Mouse (Mus musculus) WW6 (cell line): ENCODE measurements at regions not wholly inside any gene's neighbourhood (a gene's known extent, or its start where the extent isn't known, plus 50 kb on each side); places are given as distances from the start of the nearest gene placed in this dataset.

Experiments used
- DNase-seq: peaks from one replicate; pipeline ENCODE4 v3.0.0-alpha.2; 2013; ENCODE audit warnings: low read depth, low spot score

GRCm38 (mm10) chr10:117461791-117462516 lies 82.1 kb upstream of the Cpsf6 start:
- no peak for DNase-seq

- DNase-seq: no peak
These were observed 81.4 kb upstream of the Cpsf6 start for GRCm38 (mm10) chr10:117461261-117461660.

DNA sequence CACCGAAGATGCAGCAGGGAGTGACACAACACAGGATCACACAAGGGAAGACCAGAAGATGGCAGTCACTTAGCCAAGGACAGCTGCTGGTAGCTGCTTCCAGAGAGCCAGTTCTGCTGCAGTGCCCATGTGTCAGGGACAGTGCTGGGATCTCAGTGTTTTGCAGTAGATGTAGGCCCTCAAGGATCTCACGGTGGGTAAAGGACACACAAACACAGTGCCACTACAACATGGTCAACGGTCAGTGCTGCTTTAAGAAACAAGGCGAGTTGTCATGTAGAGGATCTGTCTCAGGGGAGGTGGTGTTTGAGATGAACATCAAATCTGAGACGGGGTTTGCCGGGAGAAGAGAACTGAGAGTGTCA lies 80.5 kb upstream of the Cpsf6 start:
- no peak for DNase-seq

DNA sequence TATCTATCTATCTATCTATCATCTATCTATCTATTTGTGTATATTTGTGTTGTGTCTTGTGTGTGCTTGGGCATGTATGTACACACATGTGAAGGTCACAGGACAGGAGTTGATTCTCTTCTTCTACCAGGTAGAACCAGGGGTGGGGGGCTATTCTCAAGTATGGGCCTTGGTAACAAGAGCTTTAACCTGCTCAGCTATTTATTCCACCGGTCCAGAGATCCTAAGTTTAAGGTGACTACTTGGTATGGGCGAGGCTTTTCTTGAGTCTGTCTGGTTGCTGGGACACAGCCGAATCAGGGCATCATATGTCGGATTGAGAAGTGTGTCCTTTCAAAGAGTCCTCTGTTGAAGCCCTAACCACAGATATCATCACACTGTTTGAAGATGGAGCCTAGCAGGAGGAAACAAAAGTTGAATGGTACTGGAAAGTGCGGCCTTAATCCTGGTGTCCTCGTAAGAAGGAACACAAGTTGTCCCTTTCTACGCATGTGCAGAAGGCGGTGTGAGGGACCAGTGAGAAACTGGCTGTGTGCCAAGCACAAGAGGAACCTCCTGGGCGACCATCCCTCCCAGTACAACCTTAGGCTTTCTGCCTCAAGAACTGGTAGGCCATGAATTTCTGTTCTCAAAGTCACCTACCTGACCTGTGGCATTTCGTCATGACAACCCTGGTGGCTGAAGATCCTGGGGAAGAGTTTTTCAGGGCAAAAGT lies 80.0 kb upstream of the Cpsf6 start:
- no peak for DNase-seq

- DNase-seq: no peak
These were observed 79.2 kb upstream of the Cpsf6 start for GRCm38 (mm10) chr10:117459041-117459475.

DNA sequence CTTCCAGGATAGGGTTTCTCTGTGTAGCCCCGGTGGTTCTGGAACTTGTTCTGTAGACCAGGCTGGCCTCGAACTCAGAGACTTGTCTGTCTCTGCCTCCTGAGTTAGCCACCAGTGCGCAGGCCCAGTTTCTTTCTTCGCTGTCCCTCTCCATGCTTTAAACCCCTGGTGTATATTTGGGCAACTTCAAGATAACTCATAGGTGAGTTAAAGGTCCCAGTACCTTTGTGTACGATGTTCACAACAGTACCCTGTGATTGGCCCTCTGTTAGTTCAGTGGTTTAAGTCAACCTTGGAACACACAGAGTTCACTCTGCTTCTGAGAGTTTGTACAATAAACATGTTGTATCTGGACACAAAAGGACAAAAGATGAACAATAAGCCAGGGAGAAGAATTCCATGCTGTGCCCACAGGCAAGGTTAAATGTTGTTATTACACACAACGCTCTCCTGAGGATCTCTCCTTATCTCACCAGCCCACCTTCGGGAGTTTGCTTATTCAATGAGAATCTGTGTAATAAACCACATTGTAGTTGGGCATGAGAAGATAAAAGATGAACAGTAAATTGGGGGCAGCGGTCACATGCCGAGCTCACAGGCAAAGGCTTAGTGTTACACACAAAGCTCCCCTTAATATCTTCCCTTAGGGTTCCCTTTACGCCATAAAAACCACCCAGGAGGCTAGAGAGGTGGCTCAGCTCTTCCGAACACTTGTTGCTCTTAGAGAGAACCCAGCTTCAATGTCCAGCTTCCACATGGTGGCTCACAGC lies 78.6 kb upstream of the Cpsf6 start:
- no peak for DNase-seq

DNA sequence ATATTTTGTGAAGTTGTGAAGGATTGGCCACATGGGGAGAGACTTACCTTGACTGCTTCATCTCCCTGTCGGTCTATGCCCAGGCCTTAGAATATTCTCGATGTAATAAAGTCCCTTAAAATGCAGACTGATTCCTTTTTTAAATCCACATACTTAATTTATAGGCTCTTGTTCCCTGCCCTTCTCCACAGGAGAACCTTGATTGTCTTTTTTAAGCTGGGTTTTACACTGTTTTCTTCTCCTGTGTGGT lies 77.8 kb upstream of the Cpsf6 start:
- DNase-seq: no peak

GRCm38 (mm10) chr10:117456904-117457700 lies 77.3 kb upstream of the Cpsf6 start:
- DNase-seq: no peak

DNA sequence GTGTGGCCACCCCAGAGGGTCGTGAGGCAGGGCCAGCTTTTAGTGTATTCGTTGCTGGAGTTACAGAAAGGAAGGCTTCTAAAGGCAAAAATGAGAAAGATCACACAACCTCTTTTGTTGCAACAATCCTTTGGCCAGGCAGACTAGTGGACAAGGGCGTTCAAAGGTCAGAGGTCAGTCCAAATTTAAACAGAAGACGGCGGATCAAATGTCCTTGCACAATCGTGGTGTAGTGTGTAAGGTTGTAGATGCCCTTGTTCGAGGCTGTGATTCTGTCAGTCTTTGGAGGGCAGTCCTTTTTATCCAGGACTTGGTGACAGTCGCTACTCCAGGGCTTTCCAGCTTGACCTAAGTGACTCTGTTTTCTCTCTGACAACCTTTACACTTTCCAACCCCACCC lies 76.6 kb upstream of the Cpsf6 start:
- DNase-seq: no peak

DNA sequence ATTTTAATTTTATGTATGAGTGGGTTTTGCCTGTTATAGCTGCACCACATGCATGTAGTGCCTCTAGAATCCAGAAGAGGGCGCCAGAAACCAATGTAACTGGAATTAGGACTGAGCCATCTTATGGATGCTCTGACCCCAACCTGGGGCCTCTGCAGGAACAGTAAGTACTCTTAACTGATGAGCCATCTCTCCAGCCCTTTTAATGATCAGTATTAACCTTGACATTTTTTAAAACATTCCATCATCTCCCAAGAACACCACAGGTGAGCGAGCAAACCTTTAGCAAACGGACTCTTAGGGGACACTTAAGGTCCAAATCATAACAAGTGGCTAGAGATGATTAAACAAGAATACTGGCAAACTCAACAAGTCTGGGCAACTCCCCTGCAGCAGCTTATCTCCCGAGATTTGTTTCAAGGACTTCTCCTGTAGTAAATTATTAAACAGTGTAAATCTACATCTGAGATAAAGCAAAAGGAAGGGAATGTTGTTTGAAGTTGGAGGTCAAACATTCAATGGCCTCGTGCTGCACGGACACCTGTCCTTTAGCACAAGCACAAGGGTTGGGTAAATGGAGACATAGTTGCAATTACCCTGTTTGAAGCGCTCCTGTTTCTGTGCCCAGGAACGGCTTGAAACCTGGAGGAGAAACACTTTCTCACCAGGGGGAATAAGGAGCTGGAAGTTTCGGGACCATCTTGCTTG lies 75.9 kb upstream of the Cpsf6 start:
- DNase-seq: no peak

DNA sequence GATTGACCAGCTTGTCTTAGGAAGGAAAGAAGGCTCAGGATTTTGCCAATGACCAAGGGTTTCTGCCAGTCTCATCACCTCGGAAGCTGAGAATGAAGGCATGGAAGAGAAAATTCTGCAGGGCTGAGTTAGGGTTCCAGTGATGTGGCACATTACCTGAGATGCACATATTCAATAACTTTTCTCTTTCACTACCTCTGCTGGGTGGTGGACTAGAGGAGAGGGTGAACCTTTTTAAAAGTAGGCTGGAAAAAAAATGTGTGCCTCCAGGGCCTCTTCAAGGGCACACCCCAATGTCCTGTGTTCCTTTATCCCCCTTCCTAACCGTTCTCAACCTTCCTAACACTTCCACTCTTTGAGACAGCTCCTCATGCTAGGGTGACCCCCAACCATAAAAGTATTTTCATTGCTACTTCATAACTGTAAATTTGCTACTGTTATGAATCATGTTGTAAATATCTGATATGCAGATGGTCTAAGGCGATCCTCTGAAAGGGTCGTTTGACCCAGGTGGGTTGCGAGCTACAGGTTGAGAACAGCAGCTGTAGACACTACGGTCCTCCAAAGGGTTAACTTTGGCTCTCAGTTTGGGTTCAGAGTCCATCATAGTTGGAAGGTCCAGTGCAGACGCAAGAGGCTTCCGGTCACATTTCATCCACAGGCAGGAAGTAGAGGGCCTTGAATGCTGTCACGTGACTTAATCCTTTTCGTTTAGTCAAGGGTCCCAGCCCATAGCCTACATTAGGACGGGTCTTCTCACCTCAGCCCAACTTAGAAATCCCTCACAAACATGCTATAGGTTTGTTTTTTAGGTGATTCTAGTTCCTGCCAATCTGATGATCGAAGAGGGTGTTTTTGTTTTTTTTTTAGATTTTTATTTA lies 75.1 kb upstream of the Cpsf6 start:
- no peak for DNase-seq

DNA sequence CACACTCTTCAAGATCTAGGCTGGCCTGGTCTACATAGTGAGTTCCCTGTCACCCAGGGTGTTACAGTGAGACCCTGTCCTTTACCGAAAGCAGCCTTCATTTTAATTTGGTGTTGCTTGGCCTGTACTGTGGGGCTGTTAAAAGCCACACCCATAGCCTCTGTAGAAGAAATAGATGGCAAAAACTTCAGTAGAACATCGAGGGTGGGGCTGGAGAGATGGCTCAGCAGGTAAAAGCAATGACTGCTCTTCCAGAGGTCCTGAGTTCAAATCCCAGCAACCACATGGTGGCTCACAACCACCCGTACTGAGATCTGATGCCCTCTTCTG lies 74.3 kb upstream of the Cpsf6 start:
- no peak for DNase-seq

GRCm38 (mm10) chr10:117453406-117454170 lies 73.8 kb upstream of the Cpsf6 start:
- DNase-seq: no peak

DNA sequence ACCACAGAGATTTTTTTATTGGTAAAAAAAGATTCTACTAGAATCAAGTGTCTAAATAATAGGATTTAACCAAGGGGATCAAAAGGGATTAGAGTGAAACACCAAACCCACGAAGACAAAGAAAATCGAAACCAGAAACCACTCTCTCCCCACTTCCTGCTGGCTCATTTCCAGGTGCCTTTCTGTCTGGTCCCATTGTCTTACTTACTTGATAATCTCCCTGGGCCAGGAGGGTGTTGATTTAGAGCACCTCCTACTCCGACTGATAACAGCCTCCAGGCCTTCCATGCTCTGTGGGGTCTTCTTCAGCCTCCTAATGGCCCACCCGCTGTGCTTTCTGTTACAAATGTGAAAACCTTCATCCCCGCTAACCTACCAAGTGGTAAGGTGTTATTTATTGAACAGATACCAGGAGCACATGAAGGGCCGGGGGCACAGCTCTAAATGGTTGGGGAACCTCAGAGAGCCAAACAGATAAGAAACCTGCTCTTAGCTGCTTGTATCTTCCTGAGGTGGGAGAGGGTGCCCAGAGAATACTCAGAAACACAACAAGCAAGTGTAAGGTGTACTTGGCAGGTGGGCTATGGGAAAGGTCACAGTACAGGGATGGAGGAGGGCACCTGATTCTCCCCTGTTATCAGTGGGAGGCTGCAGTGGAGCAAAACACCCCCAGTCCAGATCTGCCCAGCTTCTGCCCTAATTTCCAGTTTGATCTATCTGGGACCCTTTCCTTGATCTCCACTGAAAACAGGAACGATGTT lies 72.6 kb upstream of the Cpsf6 start:
- no peak for DNase-seq

- DNase-seq: no peak
These were observed 71.8 kb upstream of the Cpsf6 start for GRCm38 (mm10) chr10:117451396-117452185.

DNA sequence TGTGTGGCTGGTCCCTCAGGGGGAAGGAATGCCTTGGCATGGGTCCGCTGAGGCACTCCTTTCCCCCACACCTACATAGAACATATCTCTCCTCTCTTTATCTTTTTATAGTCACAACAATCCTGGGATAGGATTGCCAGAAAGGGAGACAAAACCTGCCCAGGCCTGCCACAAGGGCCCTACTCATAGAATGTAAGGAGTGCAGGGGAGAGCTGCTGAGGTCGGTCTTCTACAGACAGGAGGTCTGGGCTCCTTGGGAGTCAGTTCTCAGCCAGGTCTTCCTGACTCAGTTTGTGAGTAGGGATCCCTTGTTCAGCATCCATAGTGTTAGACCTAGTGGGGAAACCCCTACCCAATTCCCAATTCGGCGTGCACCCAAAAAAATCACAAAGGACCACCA lies 70.8 kb upstream of the Cpsf6 start:
- DNase-seq: no peak

GRCm38 (mm10) chr10:117450240-117450569 lies 70.4 kb upstream of the Cpsf6 start:
- no peak for DNase-seq

DNA sequence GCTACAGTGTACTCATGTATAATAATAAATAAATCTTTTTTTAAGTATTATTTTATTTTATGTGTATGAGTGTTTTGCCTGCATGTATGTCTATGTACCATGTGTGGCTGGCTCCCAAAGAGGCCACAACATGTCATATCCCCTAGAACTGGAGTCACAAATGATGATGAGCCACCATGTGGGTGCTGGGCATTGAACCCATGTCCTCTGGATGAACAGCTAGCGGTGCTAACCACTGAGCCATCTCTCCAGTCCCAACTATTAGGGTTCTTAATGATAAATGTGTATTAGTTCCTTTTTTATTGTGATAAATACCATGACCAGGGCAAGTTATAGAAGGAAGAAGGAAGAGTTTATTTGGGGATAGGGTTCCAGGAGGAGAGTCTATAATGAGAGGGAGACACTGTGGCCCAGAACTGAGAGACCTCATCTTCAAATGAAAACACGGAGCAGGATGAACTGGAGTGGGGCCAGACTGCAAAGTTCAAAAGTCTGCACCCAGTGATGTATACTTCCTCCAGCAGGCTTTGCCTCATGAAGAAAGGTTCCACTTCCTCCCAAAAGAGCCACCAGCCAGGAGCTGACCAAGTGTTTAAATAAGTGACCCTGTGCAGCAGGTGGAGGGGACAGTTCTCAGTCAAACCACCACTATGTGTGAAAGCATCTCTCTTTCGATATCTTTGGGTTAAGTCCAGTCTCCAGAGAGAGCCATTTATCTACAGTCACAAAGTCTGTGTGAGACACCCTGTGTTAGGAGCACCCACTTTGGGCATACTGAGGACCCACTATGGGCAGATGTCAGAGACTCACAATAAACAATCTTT lies 69.8 kb upstream of the Cpsf6 start:
- DNase-seq: no peak
